Mouse (Mus musculus) intestine, postnatal 0 days (tissue): ENCODE data around the gene Kif5c. TPM values are rescaled to one million over a fixed set of nuclear protein-coding genes. Genes with fewer than 3 reads are reported as not detected.

Source experiments
- ATAC-seq: fragments of 200-750 bp; cut with Nextera tagmentation; 2 replicates; pipeline ENCODE4 v1.8.0; 2017; ENCODE audit warnings: mild to moderate bottlenecking, moderate TSS enrichment, moderate library complexity
- H3K27ac ChIP-seq: fragments of 300-500 bp; sonication (generic); 2 replicates; pipeline ENCODE4 v1.5.1; 2014; ENCODE audit warnings: mild to moderate bottlenecking, low read depth, low read length, moderate library complexity
- H3K27me3 ChIP-seq: fragments of 300-500 bp; sonication (generic); replicated peaks from 2 replicates; pipeline ENCODE4 v1.6.1; 2014; ENCODE audit warnings: low read length, mixed read lengths; ENCODE audit not compliant: control insufficient read depth, insufficient read depth
- H3K36me3 ChIP-seq: fragments of 300-500 bp; sonication (generic); 2 replicates; pipeline ENCODE4 v1.6.1; 2014; ENCODE audit warnings: mild to moderate bottlenecking, moderate library complexity; ENCODE audit not compliant: control insufficient read depth, insufficient read depth
- H3K4me1 ChIP-seq: fragments of 300-500 bp; sonication (generic); replicated peaks from 2 replicates; pipeline ENCODE4 v1.6.1; 2014; ENCODE audit warnings: antibody characterized with exemption, low read length, mixed read lengths; ENCODE audit not compliant: control insufficient read depth, insufficient read depth
- H3K4me2 ChIP-seq: fragments of 300-500 bp; sonication (generic); replicated peaks from 2 replicates; pipeline ENCODE4 v1.6.1; 2014; ENCODE audit warnings: low read depth, mild to moderate bottlenecking, moderate library complexity
- H3K4me3 ChIP-seq: fragments of 300-500 bp; sonication (generic); 2 replicates; pipeline ENCODE4 v1.5.1; 2014; ENCODE audit warnings: low read depth, low read length
- H3K9ac ChIP-seq: fragments of 300-500 bp; sonication (generic); 2 replicates; pipeline ENCODE4 v1.6.1; 2014; ENCODE audit warnings: mild to moderate bottlenecking, low read depth, low read length
- H3K9me3 ChIP-seq: fragments of 300-500 bp; sonication (generic); 2 replicates; pipeline ENCODE4 v1.6.1; 2016; ENCODE audit warnings: mixed run types; ENCODE audit not compliant: control insufficient read depth
- CTCF ChIP-seq: sonication (generic); IDR thresholded peaks from 2 replicates; pipeline ENCODE4 v1.5.1; 2016; ENCODE audit warnings: low read depth, mild to moderate bottlenecking, control low read depth, antibody characterized with exemption, moderate library complexity
- WGBS: fragments of 180-500 bp; shearing (Covaris S2); extraction: QIAGEN DNeasy Blood & Tissue Kit; methylation state at CpG from one replicate; pipeline ENCODE4 v1.1.7; 2014; 5-methylcytosine and 5-hydroxymethylcytosine counted together
- polyA plus RNA-seq: library from polyadenylated mRNA; unstranded; fragments of >200 nt; fragmentation: Nextera tagmentation; extraction: Ambion mirVana; gene quantifications from 2 replicates; pipeline ENCODE4 v1.2.1, GENCODE M21; 2015

Gene Kif5c
- polyA plus RNA-seq, 1 experiment from 2014 or later = 2.7 TPM

DNA sequence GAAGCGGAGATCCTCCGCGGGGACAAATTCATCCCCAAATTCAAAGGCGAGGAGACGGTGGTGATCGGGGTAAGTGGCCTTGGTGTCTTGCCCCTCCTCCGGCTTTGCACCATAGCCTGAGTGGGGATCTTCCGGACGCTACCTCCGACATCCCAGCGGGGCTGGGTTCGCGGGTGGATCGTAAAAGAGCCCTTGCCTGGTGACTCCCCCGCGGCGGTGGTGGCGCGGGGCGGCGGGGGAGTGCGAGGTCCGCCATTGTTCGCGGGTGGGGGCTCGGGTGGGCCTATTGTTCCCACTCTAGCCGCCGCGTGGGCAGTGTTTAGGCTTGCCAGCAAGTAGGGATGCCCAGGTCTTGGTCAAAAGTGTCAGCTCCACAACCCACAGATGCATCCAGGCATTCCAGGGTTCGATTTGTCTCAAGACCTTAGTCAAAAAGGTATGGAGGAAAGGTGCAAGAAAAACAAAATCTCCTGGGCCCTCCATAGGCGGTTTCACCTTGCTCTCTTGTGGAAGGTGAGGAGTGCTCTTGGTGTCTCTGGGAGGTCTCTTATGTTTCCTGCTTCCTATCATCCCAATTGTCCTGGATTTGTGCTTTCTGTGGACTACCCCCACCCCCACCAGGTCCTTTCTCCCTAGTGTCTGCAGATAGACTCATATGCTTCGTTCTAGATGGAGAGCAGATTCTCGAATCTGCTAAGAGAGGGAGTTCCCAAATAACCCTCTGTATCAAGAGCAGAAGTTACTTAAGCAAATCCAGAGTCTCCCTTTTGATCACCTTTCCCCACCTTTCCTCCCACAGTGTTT is 823 bp downstream of the Kif5c start:
- Histone ChIP-seq H3K4me1 (no peaks in the 10 kb centered on the region), H3K9me3 (no peaks in the 10 kb centered on the region), H3K4me2 (peak overlapping the region; percentile 86), H3K9ac (no peak overlapping the region), H3K27ac (no peak overlapping the region), H3K4me3 (peak overlapping the region; percentile 55), H3K36me3 (no peaks in the 10 kb centered on the region), H3K27me3 (peaks cover 22% of the 10 kb centered on the region)
- 0 out of 2 replicates have a peak, but pooled peaks have one; percentile 16 for ATAC-seq
- TF ChIP-seq CTCF = no peak
- WGBS = 4% methylated on average over 33 of the region's 33 CpGs

DNA sequence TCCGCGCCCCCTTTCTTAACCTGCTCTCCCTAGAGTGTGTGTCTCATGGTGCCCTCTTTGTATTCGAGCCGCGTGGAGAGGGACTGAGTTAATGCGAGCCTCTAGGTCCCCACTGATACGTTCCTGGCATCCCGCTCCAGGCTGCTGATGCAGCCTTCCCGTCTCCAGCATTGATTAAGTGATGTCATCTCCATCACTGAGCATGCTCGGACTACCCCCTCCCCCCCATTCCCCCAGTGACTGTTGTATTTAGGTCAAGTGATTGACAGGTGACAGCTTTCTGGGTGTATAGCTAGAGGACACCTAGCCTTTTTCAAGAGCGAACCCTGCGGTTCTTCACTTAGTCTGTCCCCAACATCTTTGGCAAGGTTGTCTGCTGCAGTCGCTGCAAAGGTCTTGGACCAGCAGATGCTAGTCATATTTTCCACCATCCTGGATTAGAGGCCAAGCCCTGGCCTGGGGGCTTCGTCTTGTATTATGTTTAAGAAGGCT is 1.6 kb downstream of the Kif5c start:
- Histone ChIP-seq H3K9ac (no peak overlapping the region), H3K4me1 (no peaks in the 10 kb centered on the region), H3K9me3 (no peaks in the 10 kb centered on the region), H3K4me3 (no peak overlapping the region), H3K36me3 (no peaks in the 10 kb centered on the region), H3K27ac (no peak overlapping the region), H3K4me2 (no peak overlapping the region), H3K27me3 (peaks cover 22% of the 10 kb centered on the region)
- no peak for ATAC-seq
- TF ChIP-seq CTCF = no peak
- WGBS = 26% methylated on average over 14 of the region's 14 CpGs

DNA sequence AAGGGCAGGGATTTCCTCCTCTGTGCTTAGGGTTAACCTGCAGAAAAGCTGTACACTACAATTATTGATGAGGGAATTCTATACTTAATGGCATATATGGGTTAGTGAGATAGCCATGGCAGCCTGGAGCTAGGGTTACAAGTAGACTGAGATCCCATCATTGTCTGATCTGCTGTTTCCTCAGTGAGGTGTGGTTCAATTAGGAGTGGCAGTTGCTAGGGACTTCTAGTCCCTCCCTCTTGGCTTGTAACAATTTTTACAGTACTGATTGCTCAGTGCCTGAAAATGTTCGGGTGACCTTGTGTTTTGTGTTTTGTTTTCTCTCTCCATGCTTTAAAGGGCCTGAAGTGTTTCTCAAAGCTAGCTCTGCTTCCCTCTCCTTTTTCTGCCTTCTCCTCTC is 2.1 kb downstream of the Kif5c start:
- no peaks in the 10 kb centered on the region for H3K36me3 ChIP-seq
- no peaks in the 10 kb centered on the region for H3K4me1 ChIP-seq
- H3K27ac ChIP-seq = no peak overlapping the region
- H3K27me3 ChIP-seq = peaks cover 22% of the 10 kb centered on the region
- no peak overlapping the region for H3K4me3 ChIP-seq
- no peak overlapping the region for H3K4me2 ChIP-seq
- WGBS = 56% methylated on average over 1 of the region's 1 CpGs
- TF ChIP-seq CTCF = no peak
- no peak for ATAC-seq
- H3K9ac ChIP-seq = no peak overlapping the region
- H3K9me3 ChIP-seq = no peaks in the 10 kb centered on the region

- no peak for ATAC-seq
- Histone ChIP-seq H3K4me2 (no peak overlapping the region), H3K27me3 (peaks cover 6% of the 10 kb centered on the region), H3K9me3 (no peaks in the 10 kb centered on the region), H3K4me3 (no peak overlapping the region), H3K4me1 (no peaks in the 10 kb centered on the region), H3K9ac (no peak overlapping the region), H3K36me3 (no peaks in the 10 kb centered on the region), H3K27ac (no peak overlapping the region)
- 73% methylated on average over 1 of the region's 1 CpGs for WGBS
- no peak for TF ChIP-seq CTCF
Observed at GRCm38 (mm10) chr2:49625581-49625980, 6.5 kb downstream of the Kif5c start.

- no peak for ATAC-seq
- no peak for TF ChIP-seq CTCF
Observed at GRCm38 (mm10) chr2:49627611-49628010, 8.5 kb downstream of the Kif5c start.

DNA sequence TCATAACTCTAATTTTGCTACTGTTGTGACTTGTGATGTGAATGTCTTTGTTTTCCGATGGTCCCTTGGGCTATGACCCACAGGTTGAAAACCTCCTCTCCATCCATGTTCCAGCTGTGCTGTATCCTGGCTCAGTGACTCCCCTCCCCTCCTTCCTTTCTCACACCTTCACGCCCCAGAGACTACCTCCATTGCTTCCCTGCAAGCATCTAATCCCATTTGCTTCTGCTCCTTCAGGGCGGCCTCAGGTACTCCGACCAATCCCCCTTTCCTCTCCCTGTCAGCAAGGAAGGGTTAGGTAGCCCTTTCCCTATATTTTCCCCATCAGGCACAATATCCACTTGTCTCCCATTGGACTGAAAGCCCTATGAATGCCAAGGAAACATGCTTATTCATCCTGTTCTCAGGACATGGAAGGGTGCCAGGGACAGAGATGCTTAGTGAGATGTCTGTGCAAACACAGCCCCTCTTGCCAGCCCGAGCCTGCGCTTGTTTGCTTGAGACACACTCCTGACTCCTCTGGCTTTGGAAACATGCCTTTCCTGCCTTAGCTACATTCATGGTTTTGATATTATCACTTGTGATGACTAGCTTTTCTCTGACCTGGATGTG is 9.1 kb downstream of the Kif5c start:
- ATAC-seq = no peak
- H3K27ac ChIP-seq = no peak overlapping the region
- H3K27me3 ChIP-seq = no peaks in the 10 kb centered on the region; the same call in 1 of the 2 replicates
- 68% methylated on average over 6 of the region's 6 CpGs for WGBS
- H3K9ac ChIP-seq = no peak overlapping the region
- no peak overlapping the region for H3K4me2 ChIP-seq
- TF ChIP-seq CTCF = no peak
- no peaks in the 10 kb centered on the region for H3K4me1 ChIP-seq
- H3K4me3 ChIP-seq = no peak overlapping the region
- no peaks in the 10 kb centered on the region for H3K9me3 ChIP-seq
- H3K36me3 ChIP-seq = no peaks in the 10 kb centered on the region

More at GRCm38 (mm10) chr2:49627611-49628010, 8.5 kb downstream of the Kif5c start:
- no peaks in the 10 kb centered on the region; the same call in 1 of the 2 replicates for H3K27me3 ChIP-seq
- H3K4me2 ChIP-seq = no peak overlapping the region
- WGBS = 71% methylated on average over 7 of the region's 7 CpGs
- H3K9ac ChIP-seq = no peak overlapping the region
- no peaks in the 10 kb centered on the region for H3K4me1 ChIP-seq
- no peak overlapping the region for H3K4me3 ChIP-seq
- no peak overlapping the region for H3K27ac ChIP-seq
- no peaks in the 10 kb centered on the region for H3K9me3 ChIP-seq
- no peaks in the 10 kb centered on the region for H3K36me3 ChIP-seq
